Mouse (Mus musculus) urinary bladder, adult 2 months (tissue): ENCODE data around the gene Eva1c. TPM values are rescaled to one million over a fixed set of nuclear protein-coding genes. Genes with fewer than 3 reads are reported as not detected.

Experiments used
- DNase-seq: peaks from one replicate; pipeline ENCODE4 v3.0.0; 2022; ENCODE audit warnings: low spot score
- polyA plus RNA-seq: library from polyadenylated mRNA; depleted of rRNA; stranded (reverse); fragments of >200 nt; gene quantifications from 2 replicates; pipeline ENCODE4 v1.2.3, GENCODE M21; 2012; rRNA removed

Eva1c gene
- polyA plus RNA-seq, 1 experiment = 12.0 TPM

- DNase-seq = no peak
These were observed 90.6 kb downstream of the Eva1c start for GRCm38 (mm10) chr16:90917156-90917555.

GRCm38 (mm10) chr16:90921471-90922159 is 95.1 kb downstream of the Eva1c start:
- DNase-seq = no peak

GRCm38 (mm10) chr16:90924606-90925370 is 98.3 kb downstream of the Eva1c start:
- DNase-seq = no peak

- peak; percentile 49 for DNase-seq
These were observed 98.9 kb downstream of the Eva1c start for GRCm38 (mm10) chr16:90925461-90925860.

DNA sequence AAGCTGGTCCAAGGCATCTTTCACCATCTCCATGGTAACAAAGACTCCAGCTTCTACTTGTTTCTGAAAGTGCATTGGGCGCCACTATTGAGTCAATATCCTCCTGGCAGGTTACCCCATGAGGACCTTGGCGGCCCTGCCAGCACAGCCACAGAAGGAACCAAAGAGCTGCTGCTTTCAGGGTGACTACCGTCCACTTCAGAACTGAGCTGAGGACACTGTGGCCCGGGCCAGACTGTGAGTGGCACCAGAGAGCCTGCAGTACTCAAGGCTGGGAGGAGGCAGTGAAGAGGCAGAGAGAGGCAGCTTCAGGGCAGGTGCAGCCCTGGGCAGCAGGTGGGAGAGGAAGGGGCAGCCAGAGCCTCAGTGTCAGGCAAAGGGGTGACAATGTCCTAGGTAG is 100.9 kb downstream of the Eva1c start:
- DNase-seq = no peak

DNA sequence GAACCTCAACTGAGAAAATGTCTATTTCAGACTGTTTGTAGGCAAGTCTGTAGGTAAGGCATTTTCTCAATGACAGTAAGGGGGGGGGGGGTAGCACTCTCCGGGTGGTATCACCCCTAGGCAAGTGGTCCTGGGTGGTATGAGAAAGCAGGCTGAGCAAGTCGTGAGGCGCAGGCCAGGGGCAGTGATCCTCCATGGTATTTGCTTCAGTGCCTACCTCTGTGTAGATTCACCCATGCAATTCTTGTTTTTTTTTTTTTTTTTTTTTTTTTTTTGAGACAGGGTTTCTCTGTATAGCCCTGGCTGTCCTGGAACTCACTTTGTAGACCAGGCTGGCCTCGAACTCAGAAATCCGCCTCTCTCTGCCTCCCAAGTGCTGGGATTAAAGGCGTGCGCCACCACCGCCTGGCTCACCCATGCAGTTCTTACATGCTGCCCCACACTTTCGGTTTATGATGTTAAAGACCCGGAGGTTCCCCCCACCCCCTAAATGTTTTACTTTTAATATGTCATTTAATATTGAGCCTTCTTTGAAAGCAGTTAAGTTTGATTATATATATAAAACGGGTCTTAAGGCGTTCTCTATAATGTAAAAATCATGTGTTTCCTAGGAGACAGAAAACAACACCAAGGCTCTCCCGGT is 107.1 kb downstream of the Eva1c start:
- DNase-seq = no peak

GRCm38 (mm10) chr16:90934193-90934686 is 107.7 kb downstream of the Eva1c start:
- no peak for DNase-seq

DNA sequence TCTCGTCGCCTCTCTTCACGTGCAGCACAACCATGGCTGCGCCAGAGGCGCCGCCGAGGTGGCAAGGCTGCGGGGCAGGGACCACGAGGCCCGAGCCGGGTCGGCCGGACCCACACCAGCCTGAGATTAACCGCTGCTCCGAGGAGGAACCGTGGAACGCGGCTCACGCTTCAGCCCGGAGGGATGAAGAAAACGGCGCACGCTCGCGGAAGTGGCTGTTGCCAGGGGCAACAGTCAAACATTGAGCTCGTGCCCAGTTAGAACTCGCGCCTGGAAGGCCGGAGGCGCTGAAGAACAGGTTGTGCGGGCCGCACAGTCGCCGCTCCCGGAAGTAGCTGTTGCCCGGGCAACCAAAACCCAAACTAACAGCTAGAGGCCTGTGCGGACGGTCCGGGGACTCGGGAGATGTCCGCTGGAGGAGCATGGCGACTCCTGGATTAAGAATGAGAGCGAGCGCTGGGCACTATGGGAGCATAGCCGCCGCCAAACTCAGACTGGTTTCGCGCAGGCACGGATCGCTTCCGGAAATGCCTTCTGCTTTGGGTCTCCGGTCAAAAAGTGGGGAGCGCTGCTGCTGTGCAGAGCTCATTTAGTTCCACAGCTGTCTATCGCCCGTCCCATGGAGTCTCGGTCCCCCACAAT is 108.3 kb downstream of the Eva1c start, which contains the start of gene Cfap298:
TSS of gene Cfap298 (minus strand) at position 428 of the 642 bp plus-strand sequence.
- peak; percentile 87 for DNase-seq

GRCm38 (mm10) chr16:90941246-90941645 is 114.7 kb downstream of the Eva1c start:
- no peak for DNase-seq

- no peak for DNase-seq
These were observed 120.5 kb downstream of the Eva1c start for GRCm38 (mm10) chr16:90946977-90947376.

- no peak for DNase-seq
These were observed 123.9 kb downstream of the Eva1c start for GRCm38 (mm10) chr16:90950354-90950963.

DNA sequence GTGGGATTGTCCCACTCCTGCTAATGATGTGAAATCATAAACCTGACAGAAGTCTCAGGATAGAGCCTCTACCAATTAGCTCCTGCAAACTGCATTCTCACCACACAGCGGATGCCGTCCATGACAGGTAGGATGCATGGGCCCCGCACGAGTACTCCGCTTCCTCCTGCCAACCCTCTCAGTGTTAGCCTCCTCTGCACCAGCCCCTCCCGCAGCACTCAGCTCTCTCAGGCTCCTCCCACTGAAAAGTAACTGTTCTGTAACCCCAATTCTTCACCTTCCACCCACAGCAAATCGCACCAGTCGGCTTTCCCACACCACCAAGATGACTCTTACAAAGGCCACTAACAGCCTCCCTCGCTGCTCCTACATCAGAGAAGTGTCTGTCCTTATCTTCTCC is 126.6 kb downstream of the Eva1c start:
- DNase-seq = no peak

- DNase-seq = no peak
These were observed 127.3 kb downstream of the Eva1c start for GRCm38 (mm10) chr16:90953770-90954169.

Other genes with a start within 250 kb of the Eva1c start
- gene Mis18a, start 99.3 kb upstream of the Eva1c start, polyA plus RNA-seq = 11.8 and 15.9 TPM in 2 replicates
- gene Mrap, start 88.5 kb upstream of the Eva1c start, polyA plus RNA-seq = 8.6 and 15.6 TPM in 2 replicates
- gene Urb1, start 16.3 kb upstream of the Eva1c start, polyA plus RNA-seq = 4.2 and 5.0 TPM in 2 replicates
- 19.8 and 21.3 TPM in 2 replicates for gene Cfap298, start 108.4 kb downstream of the Eva1c start, polyA plus RNA-seq
- gene Synj1, start 184.6 kb downstream of the Eva1c start, polyA plus RNA-seq = 21.3 and 23.6 TPM in 2 replicates
- gene Paxbp1, start 217.8 kb downstream of the Eva1c start, polyA plus RNA-seq = 51.5 and 63.4 TPM in 2 replicates